Comparison of ENCODE assay signal across 20 mouse cellular contexts in the genomic region with DNA sequence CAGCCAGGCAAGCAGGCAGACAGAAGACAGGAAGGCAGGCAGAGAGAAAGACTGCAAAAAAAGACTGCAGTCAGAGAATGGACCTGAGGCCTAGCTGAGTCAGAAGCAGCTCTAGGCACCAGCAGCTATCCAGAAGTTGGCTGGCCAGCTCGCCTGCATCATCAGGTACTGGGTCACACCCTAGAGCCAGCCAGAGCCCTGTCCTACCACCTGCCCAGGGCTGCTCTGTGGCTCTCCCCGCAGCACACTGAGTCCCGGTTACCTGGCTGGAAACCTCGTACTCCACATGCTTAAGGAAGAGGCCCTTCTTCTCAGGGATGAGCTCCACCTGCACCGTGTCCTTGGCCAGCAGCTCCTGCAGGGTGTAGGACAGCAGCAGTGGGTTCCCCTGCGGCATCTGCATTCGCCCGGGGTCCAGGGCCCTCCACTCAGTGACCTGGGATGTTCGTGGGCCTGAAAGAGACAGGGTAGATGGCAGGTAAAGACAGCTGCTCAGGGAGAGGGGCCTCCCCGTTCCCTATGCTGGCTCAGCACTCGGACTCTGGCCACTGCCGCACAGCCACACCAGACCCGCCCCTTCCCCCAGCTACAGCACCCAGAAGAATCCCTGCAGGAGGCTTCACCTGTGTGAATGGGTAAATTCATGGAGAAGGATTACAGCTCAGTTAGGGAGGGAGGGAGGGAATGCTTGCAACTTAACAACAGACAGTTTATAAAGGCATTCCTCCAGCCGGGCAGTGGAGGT. TPM values are rescaled to one million over a fixed set of nuclear protein-coding genes. Genes with fewer than 3 reads are reported as not detected.
DNase-seq lines count a peak whose midpoint lies in the region; ATAC-seq lines count a peak whose summit lies in the region.
"Had no signal": no experiment of that assay in that cellular context is flagged by ENCODE, and none has a peak within 500 bp of the region (broad histone marks: within the 10 kb centered on the region; RNA-seq: fewer than 3 reads in every experiment).

No protein-coding gene starts in this region.

- no peaks in the 10 kb centered on the region for H3K4me1 ChIP-seq in hindbrain, embryonic 13.5 days (replicated peaks)
- no peaks in the 10 kb centered on the region for H3K4me1 ChIP-seq in hindbrain, embryonic 11.5 days (replicated peaks; ENCODE audit: control insufficient read depth, insufficient read depth, low read length)
- H3K4me1 ChIP-seq in intestine, embryonic 15.5 days (replicated peaks) = 0 out of 2 replicates have a peak, but pooled peaks cover 3% of the 10 kb centered on the region
- H3K4me1 ChIP-seq: hindbrain, embryonic 15.5 days; limb, embryonic 15.5 days; midbrain, embryonic 15.5 days; stomach, embryonic 15.5 days had no signal

- H3K9ac ChIP-seq in hindbrain, embryonic 13.5 days = 0 out of 2 replicates have a peak overlapping the region, but pooled peaks have one; percentile 30
- H3K9ac ChIP-seq in hindbrain, embryonic 11.5 days (ENCODE audit: low read depth, low read length) = no peak overlapping the region
- H3K9ac ChIP-seq in intestine, embryonic 15.5 days = no peak overlapping the region
- H3K9ac ChIP-seq: hindbrain, embryonic 15.5 days; limb, embryonic 15.5 days; midbrain, embryonic 15.5 days; stomach, embryonic 15.5 days had no signal

- H3K27ac ChIP-seq in hindbrain, embryonic 13.5 days = no peak overlapping the region
- H3K27ac ChIP-seq in hindbrain, embryonic 11.5 days (ENCODE audit: low read depth, low read length) = no peak overlapping the region
- peak overlapping the region; percentile 56 for H3K27ac ChIP-seq in intestine, embryonic 15.5 days
- H3K27ac ChIP-seq: hindbrain, embryonic 15.5 days; limb, embryonic 15.5 days; midbrain, embryonic 15.5 days; stomach, embryonic 15.5 days had no signal

- H3K4me2 ChIP-seq in hindbrain, embryonic 13.5 days = no peak overlapping the region
- H3K4me2 ChIP-seq in hindbrain, embryonic 11.5 days (replicated peaks; ENCODE audit: low read depth, low read length) = no peak overlapping the region
- no peak overlapping the region for H3K4me2 ChIP-seq in intestine, embryonic 15.5 days (replicated peaks)
- H3K4me2 ChIP-seq: hindbrain, embryonic 15.5 days; limb, embryonic 15.5 days; midbrain, embryonic 15.5 days; stomach, embryonic 15.5 days had no signal

- ATAC-seq in hindbrain, embryonic 13.5 days (ENCODE audit: low FRiP score) = no peak
- no peak for ATAC-seq in hindbrain, embryonic 11.5 days (ENCODE audit: low FRiP score)
- ATAC-seq in intestine, embryonic 15.5 days = peak; percentile 82
- ATAC-seq in inflammation-experienced regulatory T-cells, adult 6 months = no peak
- ATAC-seq: forebrain, embryonic 14.5 days; lung, postnatal 0 days; midbrain, embryonic 15.5 days had no signal

- H3K9me3 ChIP-seq in hindbrain, embryonic 13.5 days = no peaks in the 10 kb centered on the region
- no peaks in the 10 kb centered on the region for H3K9me3 ChIP-seq in hindbrain, embryonic 11.5 days (ENCODE audit: control insufficient read depth, low read length)
- H3K9me3 ChIP-seq in intestine, embryonic 15.5 days = no peaks in the 10 kb centered on the region
- H3K9me3 ChIP-seq: hindbrain, embryonic 15.5 days; limb, embryonic 15.5 days; midbrain, embryonic 15.5 days; stomach, embryonic 15.5 days had no signal

- H3K27me3 ChIP-seq in hindbrain, embryonic 13.5 days = no peaks in the 10 kb centered on the region
- H3K27me3 ChIP-seq in hindbrain, embryonic 11.5 days (ENCODE audit: control insufficient read depth, insufficient read depth, low read length) = no peaks in the 10 kb centered on the region
- no peaks in the 10 kb centered on the region for H3K27me3 ChIP-seq in intestine, embryonic 15.5 days (replicated peaks)
- H3K27me3 ChIP-seq: hindbrain, embryonic 15.5 days; limb, embryonic 15.5 days; midbrain, embryonic 15.5 days; stomach, embryonic 15.5 days had no signal

- WGBS in hindbrain, embryonic 13.5 days = 84% methylated on average over 14 of the region's 14 CpGs
- 87% methylated on average over 14 of the region's 14 CpGs for WGBS in hindbrain, embryonic 11.5 days
- 74% methylated on average over 14 of the region's 14 CpGs for WGBS in intestine, embryonic 15.5 days

- H3K4me3 ChIP-seq in hindbrain, embryonic 13.5 days = no peak overlapping the region
- H3K4me3 ChIP-seq in hindbrain, embryonic 11.5 days (ENCODE audit: low read depth, low read length) = no peak overlapping the region
- H3K4me3 ChIP-seq in intestine, embryonic 15.5 days (replicated peaks) = 0 out of 2 replicates have a peak overlapping the region, but pooled peaks have one; percentile 2
- H3K4me3 ChIP-seq: erythroblast, embryonic 14.5 days; hindbrain, embryonic 15.5 days; limb, embryonic 15.5 days; midbrain, embryonic 15.5 days; stomach, embryonic 15.5 days had no signal

- H3K36me3 ChIP-seq in hindbrain, embryonic 13.5 days = peaks cover 35% of the 10 kb centered on the region
- peaks cover 2% of the 10 kb centered on the region; the same call in 1 of the 2 replicates for H3K36me3 ChIP-seq in hindbrain, embryonic 11.5 days (ENCODE audit: control insufficient read depth, insufficient read depth, low read length)
- H3K36me3 ChIP-seq in intestine, embryonic 15.5 days = peaks cover 10% of the 10 kb centered on the region
- H3K36me3 ChIP-seq: midbrain, embryonic 15.5 days had no signal

- no peak for DNase-seq in hindbrain, embryonic 11.5 days (ENCODE audit: low spot score)
- DNase-seq in kidney, adult 8-10 months = peak; percentile 74 to 75
- peak; percentile 74 to 85 for DNase-seq in kidney, postnatal 25 days
- no peak for DNase-seq in layer of hippocampus, postnatal 10 days (ENCODE audit: low spot score in 2 of 2)
- DNase-seq: cerebellum, adult 2 months; gastrocnemius, postnatal 10 days; heart, postnatal 10 days; layer of hippocampus, postnatal 36 days; right cerebral cortex, postnatal 25 days; thymus, adult 18-20 months had no signal

RNA-seq across cellular contexts. Expression of gene Mrm2, which starts 28.4 kb away (rescaled TPM):
- 20.2 and 21.5 TPM in 2 replicates for polyA plus RNA-seq in hindbrain, embryonic 13.5 days (2015; fragmentation: Nextera tagmentation; extraction: Ambion mirVana)
- polyA plus RNA-seq in hindbrain, embryonic 11.5 days (2014; fragmentation: Nextera tagmentation; extraction: Ambion mirVana) = 21.9 and 22.0 TPM in 2 replicates
- polyA plus RNA-seq in intestine, embryonic 15.5 days (2015; fragmentation: Nextera tagmentation; extraction: Ambion mirVana) = 19.0 and 19.7 TPM in 2 replicates
- 1 to 10 TPM; 8.4 to 9.4 TPM for total RNA-seq in layer of hippocampus, postnatal 10 days (2021)
- polyA plus RNA-seq in inflammation-experienced regulatory T-cells, adult 6 months (2017; shearing (Covaris generic)) = 10 to 100 TPM in 2 of 3 experiments, 1 to 10 TPM in 1; 7.8 to 12.4 (median 10.8) TPM

RNA-seq across cellular contexts. Expression of gene Snx8, which starts 29.0 kb away (rescaled TPM):
- polyA plus RNA-seq in hindbrain, embryonic 13.5 days (2015; fragmentation: Nextera tagmentation; extraction: Ambion mirVana) = 25.7 and 26.3 TPM in 2 replicates
- 5.4 and 7.4 TPM in 2 replicates for polyA plus RNA-seq in hindbrain, embryonic 11.5 days (2014; fragmentation: Nextera tagmentation; extraction: Ambion mirVana)
- polyA plus RNA-seq in intestine, embryonic 15.5 days (2015; fragmentation: Nextera tagmentation; extraction: Ambion mirVana) = 23.0 and 27.2 TPM in 2 replicates
- total RNA-seq in layer of hippocampus, postnatal 10 days (2021) = 10 to 100 TPM; 14.9 to 15.5 TPM
- 1 to 10 TPM in 2 of 3 experiments, under 1 TPM in 1; 0.50 to 2.1 (median 1.6) TPM for polyA plus RNA-seq in inflammation-experienced regulatory T-cells, adult 6 months (2017; shearing (Covaris generic))

RNA-seq across cellular contexts. Expression of gene Nudt1, which starts 38.6 kb away (rescaled TPM):
- polyA plus RNA-seq in hindbrain, embryonic 13.5 days (2015; fragmentation: Nextera tagmentation; extraction: Ambion mirVana) = 26.8 and 28.6 TPM in 2 replicates
- 36.0 and 41.5 TPM in 2 replicates for polyA plus RNA-seq in hindbrain, embryonic 11.5 days (2014; fragmentation: Nextera tagmentation; extraction: Ambion mirVana)
- 48.5 and 52.5 TPM in 2 replicates for polyA plus RNA-seq in intestine, embryonic 15.5 days (2015; fragmentation: Nextera tagmentation; extraction: Ambion mirVana)
- 1 to 10 TPM; 5.8 to 7.5 TPM for total RNA-seq in layer of hippocampus, postnatal 10 days (2021)
- 10 to 100 TPM; 14.8 to 31.5 (median 20.5) TPM for polyA plus RNA-seq in inflammation-experienced regulatory T-cells, adult 6 months (2017; shearing (Covaris generic))

RNA-seq across cellular contexts. Expression of gene Mad1l1, which starts 38.8 kb away (rescaled TPM):
- polyA plus RNA-seq in hindbrain, embryonic 13.5 days (2015; fragmentation: Nextera tagmentation; extraction: Ambion mirVana) = 33.2 and 34.1 TPM in 2 replicates
- 35.1 and 37.2 TPM in 2 replicates for polyA plus RNA-seq in hindbrain, embryonic 11.5 days (2014; fragmentation: Nextera tagmentation; extraction: Ambion mirVana)
- polyA plus RNA-seq in intestine, embryonic 15.5 days (2015; fragmentation: Nextera tagmentation; extraction: Ambion mirVana) = 34.7 and 38.0 TPM in 2 replicates
- 10 to 100 TPM; 20.1 to 20.7 TPM for total RNA-seq in layer of hippocampus, postnatal 10 days (2021)
- polyA plus RNA-seq in inflammation-experienced regulatory T-cells, adult 6 months (2017; shearing (Covaris generic)) = 10 to 100 TPM; 18.8 to 24.9 (median 22.0) TPM

RNA-seq across cellular contexts. Expression of gene Eif3b, which starts 59.0 kb away (rescaled TPM):
- 79.3 and 81.7 TPM in 2 replicates for polyA plus RNA-seq in hindbrain, embryonic 13.5 days (2015; fragmentation: Nextera tagmentation; extraction: Ambion mirVana)
- polyA plus RNA-seq in hindbrain, embryonic 11.5 days (2014; fragmentation: Nextera tagmentation; extraction: Ambion mirVana) = 168 and 182 TPM in 2 replicates
- polyA plus RNA-seq in intestine, embryonic 15.5 days (2015; fragmentation: Nextera tagmentation; extraction: Ambion mirVana) = 127 and 142 TPM in 2 replicates
- total RNA-seq in layer of hippocampus, postnatal 10 days (2021) = 100 to 1,000 TPM; 126 to 128 TPM
- 10 to 100 TPM; 25.8 to 31.8 (median 29.5) TPM for polyA plus RNA-seq in inflammation-experienced regulatory T-cells, adult 6 months (2017; shearing (Covaris generic))

Comparison
In these comparisons a context has a peak if more than half of its experiments do, and no peak if none do; other contexts are left out.
1. DNase-seq: peak in kidney, adult 8-10 months (2 of 2) and kidney, postnatal 25 days (2 of 2); none in hindbrain, embryonic 11.5 days (single experiment) and layer of hippocampus, postnatal 10 days (0 of 2).